ENCODE assay signal across 8 mouse cellular contexts in genomic region chr8:85492940-85493931, GRCm38 (mm10). TPM values are rescaled to one million over a fixed set of nuclear protein-coding genes. Genes with fewer than 3 reads are reported as not detected.
DNase-seq lines count a peak whose midpoint lies in the region; ATAC-seq and TF ChIP-seq lines count a peak whose summit lies in the region.

No protein-coding gene starts in this region.

- H3K4me1 ChIP-seq in lung, embryonic 16.5 days (replicated peaks; ENCODE audit: control insufficient read depth, insufficient read depth, low read length) = peaks cover 10% of the 10 kb centered on the region
- H3K4me1 ChIP-seq in cerebellum, adult 2 months (ENCODE audit: control insufficient read depth, insufficient read depth, low read length) = 0 out of 2 replicates have a peak, but pooled peaks cover 2% of the 10 kb centered on the region
- H3K4me1 ChIP-seq in stomach, embryonic 16.5 days (ENCODE audit: control insufficient read depth, insufficient read depth, low read length) = peaks cover 14% of the 10 kb centered on the region; the same call in 1 of the 2 replicates

- H3K27ac ChIP-seq in lung, embryonic 16.5 days (ENCODE audit: low read length) = 0 out of 2 replicates have a peak overlapping the region, but pooled peaks have one; percentile 12
- peak overlapping the region; percentile 56; the same call in 1 of the 2 replicates for H3K27ac ChIP-seq in cerebellum, adult 2 months (ENCODE audit: insufficient read depth, low read length)
- H3K27ac ChIP-seq in stomach, embryonic 16.5 days (ENCODE audit: low read length) = peak overlapping the region; percentile 8; the same call in 1 of the 2 replicates

- H3K9ac ChIP-seq in lung, embryonic 16.5 days (ENCODE audit: low read length) = peak overlapping the region; percentile 78
- peak overlapping the region; percentile 81 for H3K9ac ChIP-seq in stomach, embryonic 16.5 days (ENCODE audit: low read length)

- no peaks in the 10 kb centered on the region for H3K36me3 ChIP-seq in lung, embryonic 16.5 days (ENCODE audit: control insufficient read depth, insufficient read depth, low read length)
- no peaks in the 10 kb centered on the region for H3K36me3 ChIP-seq in stomach, embryonic 16.5 days (ENCODE audit: control insufficient read depth, insufficient read depth, low read length)

- no peak for TF ChIP-seq CTCF in cerebellum, adult 2 months (IDR thresholded peaks at IDR 0.05; ENCODE audit: borderline replicate concordance, insufficient read depth, low read depth, low read length)

- peak overlapping the region; percentile 99 for H3K4me2 ChIP-seq in lung, embryonic 16.5 days (ENCODE audit: low read depth, low read length)
- peak overlapping the region; percentile 93 for H3K4me2 ChIP-seq in stomach, embryonic 16.5 days (ENCODE audit: low read depth, low read length)

- H3K4me3 ChIP-seq in lung, embryonic 16.5 days (ENCODE audit: low read length) = peak overlapping the region; percentile 77
- peak overlapping the region; percentile 90 for H3K4me3 ChIP-seq in cerebellum, adult 2 months (replicated peaks; ENCODE audit: insufficient read depth, low read depth, low read length)
- H3K4me3 ChIP-seq in stomach, embryonic 16.5 days (replicated peaks; ENCODE audit: low read length) = peak overlapping the region; percentile 58

- WGBS in lung, embryonic 16.5 days = 5% methylated on average over 49 of the region's 49 CpGs
- WGBS in cerebellum, adult 2 months = 3% methylated on average over 49 of the region's 49 CpGs
- WGBS in stomach, embryonic 16.5 days = 7% methylated on average over 49 of the region's 49 CpGs

- H3K9me3 ChIP-seq in lung, embryonic 16.5 days (ENCODE audit: control insufficient read depth, low read length) = no peaks in the 10 kb centered on the region
- H3K9me3 ChIP-seq in stomach, embryonic 16.5 days (replicated peaks; ENCODE audit: control insufficient read depth, low read length) = no peaks in the 10 kb centered on the region

- no peak for DNase-seq in lung, adult 18-20 months
- peak; percentile 49 for DNase-seq in cerebellum, adult 2 months
- DNase-seq in frontal cortex, postnatal 10 days (ENCODE audit: low spot score in 2 of 2) = peak; percentile 43 to 61
- DNase-seq in kidney, postnatal 14 days = peak; percentile 31
- DNase-seq in ovary, adult 18-20 months (ENCODE audit: low spot score) = no peak

- H3K27me3 ChIP-seq in lung, embryonic 16.5 days (ENCODE audit: control insufficient read depth, insufficient read depth, low read depth, low read length) = no peaks in the 10 kb centered on the region
- no peaks in the 10 kb centered on the region for H3K27me3 ChIP-seq in cerebellum, adult 2 months (ENCODE audit: control insufficient read depth, insufficient read depth, low read length)
- H3K27me3 ChIP-seq in stomach, embryonic 16.5 days (ENCODE audit: control insufficient read depth, insufficient read depth, low read length) = no peaks in the 10 kb centered on the region

- no peak for TF ChIP-seq POLR2A in cerebellum, adult 2 months (IDR thresholded peaks at IDR 0.05; ENCODE audit: borderline replicate concordance, insufficient read depth, low read length)

- peak; percentile 34 for ATAC-seq in lung, embryonic 16.5 days (ENCODE audit: low read depth)
- peak; percentile 31 for ATAC-seq in megakaryocyte-erythroid progenitor cell, adult 5-6 weeks (replicated peaks; ENCODE audit: low FRiP score, low TSS enrichment, poor library complexity, severe bottlenecking)
- peak; percentile 7; the same call in 1 of the 2 replicates for ATAC-seq in stomach, embryonic 16.5 days (ENCODE audit: insufficient read depth, low FRiP score)

RNA-seq across cellular contexts. Expression of gene Gpt2, which starts 0.9 kb away (rescaled TPM):
- 13.8 and 15.5 TPM in 2 replicates for polyA plus RNA-seq in lung, embryonic 16.5 days (2015; fragmentation: Nextera tagmentation; extraction: Ambion mirVana)
- 40.5 and 41.0 TPM in 2 replicates for polyA plus RNA-seq in cerebellum, adult 2 months (2012; rRNA removed)
- 0.17 and 1.1 TPM in 2 replicates for total RNA-seq in megakaryocyte-erythroid progenitor cell, adult 5-6 weeks (2014; fragmentation: Nextera tagmentation)
- 1.1 and 2.0 TPM in 2 replicates for total RNA-seq in megakaryocyte-erythroid progenitor cell, adult 5-6 weeks (2017)
- polyA plus RNA-seq in stomach, embryonic 16.5 days (2015; fragmentation: Nextera tagmentation; extraction: Ambion mirVana) = 26.7 and 27.5 TPM in 2 replicates

Comparison
In these comparisons a context has a peak if more than half of its experiments do, and no peak if none do; other contexts are left out.
1. DNase-seq: peak in cerebellum, adult 2 months (2 of 2), frontal cortex, postnatal 10 days (2 of 2) and kidney, postnatal 14 days (single experiment); none in lung, adult 18-20 months (0 of 2) and ovary, adult 18-20 months (single experiment).
2. Peak in every context shown above with its lines, with median percentiles within 50 percentile points of each other: ATAC-seq, H3K27ac ChIP-seq and H3K4me3 ChIP-seq.